8 mouse cellular contexts compared by ENCODE assay signal in the genomic region with DNA sequence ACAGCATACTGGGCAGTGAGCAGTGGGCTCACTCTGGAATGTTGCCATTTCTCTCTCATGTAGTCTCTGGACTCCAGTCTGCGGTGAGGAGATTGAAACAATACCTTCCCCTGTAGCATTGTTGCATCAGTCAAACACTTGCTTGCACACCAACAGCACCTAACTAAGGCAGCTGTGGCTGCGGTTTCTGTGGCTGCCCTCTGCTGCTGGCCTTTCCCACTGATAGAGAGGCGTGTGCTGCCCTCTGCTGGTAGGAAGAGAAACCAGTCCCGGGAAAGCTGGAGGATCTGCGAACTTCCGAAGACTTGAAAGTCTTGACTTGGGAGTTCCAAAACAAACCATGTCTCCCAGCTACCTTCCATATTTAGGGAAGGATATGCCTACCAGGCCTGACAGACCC.
A peak's percentile ranks its signal among the peaks of the same experiment; 100 is the strongest.
DNase-seq lines count a peak whose midpoint lies in the region; ATAC-seq and TF ChIP-seq lines count a peak whose summit lies in the region.

No protein-coding gene starts in this region.

- H3K36me3 ChIP-seq in midbrain, embryonic 10.5 days = no peaks in the 10 kb centered on the region

- peak; percentile 46 for ATAC-seq in activated CD4-positive, CD25-positive, alpha-beta regulatory T cell, adult 4 months
- ATAC-seq in inflammation-experienced regulatory T-cells, adult 6 months = peak; percentile 50

- H3K27me3 ChIP-seq in midbrain, embryonic 10.5 days (ENCODE audit: low read depth, poor library complexity, severe bottlenecking) = peaks cover 22% of the 10 kb centered on the region; the same call in 1 of the 2 replicates

- H3K4me3 ChIP-seq in left cerebral cortex, adult 2 months = no peak overlapping the region
- H3K4me3 ChIP-seq in midbrain, embryonic 10.5 days = no peak overlapping the region

- no peaks in the 10 kb centered on the region for H3K9me3 ChIP-seq in midbrain, embryonic 10.5 days (replicated peaks)

- TF ChIP-seq CTCF in left cerebral cortex, adult 2 months (IDR thresholded peaks at IDR 0.05) = peak; percentile 95

- peak; percentile 76 to 81 for DNase-seq in cerebellum, postnatal 14 days
- DNase-seq in frontal cortex, postnatal 36 days (ENCODE audit: low spot score in 2 of 2) = peak; percentile 68 to 75
- DNase-seq in left cerebral cortex, adult 2 months (ENCODE audit: extremely low spot score in 1 of 2, low spot score in 2 of 2) = peak; percentile 54 to 68
- peak; percentile 75 for DNase-seq in midbrain, embryonic 10.5 days (ENCODE audit: low spot score)
- peak; percentile 51 for DNase-seq in right cerebral cortex, postnatal 25 days
- DNase-seq in urinary bladder, postnatal 4 days (ENCODE audit: low spot score in 2 of 2) = peak; percentile 59 to 76

- H3K27ac ChIP-seq in left cerebral cortex, adult 2 months = no peak overlapping the region
- no peak overlapping the region for H3K27ac ChIP-seq in midbrain, embryonic 10.5 days (replicated peaks)

- WGBS in midbrain, embryonic 10.5 days = 7% methylated on average over 6 of the region's 6 CpGs

- H3K4me1 ChIP-seq in midbrain, embryonic 10.5 days = no peaks in the 10 kb centered on the region

- intact Hi-C loops in left cerebral cortex, adult 2 months (cut with DNase I) = loop anchor here (1.0 to 10.0 kb wide), 3 partner anchors 105 to 372 kb away; partner anchors contain the start of gene Enpp5
